Mouse (Mus musculus) thymus, adult 2 months (tissue): Measurements from ENCODE around the gene Cntn5.

Source experiments
- CTCF ChIP-seq: fragments of 200-500 bp; IDR thresholded peaks from 2 replicates; pipeline ENCODE4 v1.5.1; 2012; ENCODE audit warnings: mild to moderate bottlenecking, control low read depth, low read length, moderate library complexity, borderline replicate concordance; ENCODE audit not compliant: control insufficient read depth, poor library complexity, insufficient read depth; ENCODE audit errors: extremely low read depth
- POLR2A ChIP-seq: fragments of 200-500 bp; IDR thresholded peaks from 2 replicates; pipeline ENCODE4 v1.6.1; 2012; ENCODE audit warnings: mild to moderate bottlenecking, low read length, control low read depth, moderate library complexity; ENCODE audit not compliant: control insufficient read depth, poor library complexity, insufficient read depth; ENCODE audit errors: extremely low read depth

- TF ChIP-seq CTCF (no peak), POLR2A (no peak)
Observed at GRCm38 (mm10) chr9:9860631-9861030, 1043.9 kb downstream of the Cntn5 start.
